Mouse (Mus musculus): ENCODE results near the gene Pnpla2. TPM values are rescaled to one million over a fixed set of nuclear protein-coding genes. Genes with fewer than 3 reads are reported as not detected.
"Not testable (repeated sequence)": the region's sequence is repeated elsewhere in the genome, so short reads cannot be mapped to it uniquely, and the experiment has no call there.

Gene Pnpla2
- polyA plus RNA-seq, 1 experiment from 2014 or later: 82.1 TPM

- peaks cover 7% of the 10 kb centered on the region; the same call in 1 of the 2 replicates for H3K4me1 ChIP-seq (replicated peaks; ENCODE audit: control insufficient read depth, insufficient read depth)
- H3K4me2 ChIP-seq (replicated peaks; ENCODE audit: low read depth): no peak overlapping the region
- H3K36me3 ChIP-seq (ENCODE audit: control insufficient read depth, insufficient read depth, low read length): no peaks in the 10 kb centered on the region
- ATAC-seq (ENCODE audit: low FRiP score, low TSS enrichment) (no peak), DNase-seq (ENCODE audit: low spot score) (no peak)
- H3K9ac ChIP-seq (ENCODE audit: low read length): no peak overlapping the region
- H3K4me3 ChIP-seq (ENCODE audit: low read depth, low read length): no peak overlapping the region
- H3K27ac ChIP-seq (replicated peaks): no peak overlapping the region
- 90% methylated on average over 9 of the region's 9 CpGs for WGBS
- H3K9me3 ChIP-seq (ENCODE audit: control insufficient read depth, low read length): no peaks in the 10 kb centered on the region
- no peaks in the 10 kb centered on the region for H3K27me3 ChIP-seq (ENCODE audit: control insufficient read depth, insufficient read depth, low read length)
- no peak for TF ChIP-seq EP300 (optimal IDR thresholded peaks at IDR 0.05)
- TF ChIP-seq CTCF (IDR thresholded peaks at IDR 0.05; ENCODE audit: low read depth): no peak
Measured at GRCm38 (mm10) chr7:141441460-141441859, 13.5 kb upstream of the Pnpla2 start.

GRCm38 (mm10) chr7:141442199-141442598, 12.8 kb upstream of the Pnpla2 start:
- H3K9me3 ChIP-seq (ENCODE audit: control insufficient read depth, low read length): no peaks in the 10 kb centered on the region
- TF ChIP-seq CTCF (IDR thresholded peaks at IDR 0.05; ENCODE audit: low read depth) (no peak), EP300 (optimal IDR thresholded peaks at IDR 0.05) (no peak)
- 91% methylated on average over 13 of the region's 13 CpGs for WGBS
- ATAC-seq (ENCODE audit: low FRiP score, low TSS enrichment) (no peak), DNase-seq (ENCODE audit: low spot score) (no peak)
- H3K4me2 ChIP-seq (replicated peaks; ENCODE audit: low read depth): no peak overlapping the region
- H3K4me1 ChIP-seq (replicated peaks; ENCODE audit: control insufficient read depth, insufficient read depth): peaks cover 4% of the 10 kb centered on the region; the same call in 1 of the 2 replicates
- no peak overlapping the region for H3K9ac ChIP-seq (ENCODE audit: low read length)
- no peaks in the 10 kb centered on the region for H3K27me3 ChIP-seq (ENCODE audit: control insufficient read depth, insufficient read depth, low read length)
- no peak overlapping the region for H3K27ac ChIP-seq (replicated peaks)
- no peaks in the 10 kb centered on the region for H3K36me3 ChIP-seq (ENCODE audit: control insufficient read depth, insufficient read depth, low read length)
- H3K4me3 ChIP-seq (ENCODE audit: low read depth, low read length): no peak overlapping the region

DNA sequence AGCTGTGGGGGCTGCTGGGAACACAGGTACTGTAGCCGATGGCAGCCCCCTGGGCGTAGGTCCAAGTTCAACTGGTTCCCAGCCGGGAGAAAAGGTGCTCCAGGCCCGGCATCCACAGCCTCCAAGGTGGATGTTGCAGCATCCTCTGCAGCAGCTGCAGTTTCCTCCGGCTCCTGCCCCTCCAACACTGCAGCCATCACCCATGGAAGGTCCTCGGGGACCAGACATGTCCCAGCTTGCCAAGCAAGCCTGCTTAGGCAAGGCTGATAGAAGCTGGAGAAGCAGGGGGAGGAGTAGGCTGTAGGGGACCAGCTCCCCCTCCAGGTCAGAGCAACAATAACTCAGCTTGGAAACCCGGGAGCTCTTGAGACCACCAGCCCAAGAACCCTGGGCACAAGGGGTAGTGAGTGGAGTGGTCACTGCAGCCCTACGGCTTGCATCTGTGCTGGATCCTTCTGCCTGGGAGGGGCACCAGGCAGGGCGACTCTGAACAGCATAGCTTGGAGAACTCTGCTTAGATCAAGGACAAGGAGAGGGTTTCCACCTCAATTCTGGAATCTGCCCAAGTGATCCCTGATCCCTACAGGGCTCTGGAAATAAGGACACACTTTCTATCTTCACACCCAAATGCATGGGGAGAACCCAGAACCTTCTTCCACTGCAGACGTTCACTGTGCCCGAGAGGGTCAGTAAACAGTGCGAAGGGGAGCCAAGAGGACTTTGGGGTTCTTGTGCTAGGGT, 11.7 kb upstream of the Pnpla2 start:
- peak overlapping the region; percentile 46 for H3K4me3 ChIP-seq (ENCODE audit: low read depth, low read length)
- peak overlapping the region; percentile 78 for H3K4me2 ChIP-seq (replicated peaks; ENCODE audit: low read depth)
- TF ChIP-seq CTCF (IDR thresholded peaks at IDR 0.05; ENCODE audit: low read depth): peak; percentile 64
- TF ChIP-seq EP300 (optimal IDR thresholded peaks at IDR 0.05): no peak
- peak overlapping the region; percentile 53 for H3K9ac ChIP-seq (ENCODE audit: low read length)
- DNase-seq (ENCODE audit: low spot score) (no peak), ATAC-seq (ENCODE audit: low FRiP score, low TSS enrichment) (no peak)
- no peaks in the 10 kb centered on the region for H3K9me3 ChIP-seq (ENCODE audit: control insufficient read depth, low read length)
- WGBS: 13% methylated on average over 12 of the region's 12 CpGs
- no peaks in the 10 kb centered on the region for H3K27me3 ChIP-seq (ENCODE audit: control insufficient read depth, insufficient read depth, low read length)
- H3K4me1 ChIP-seq (replicated peaks; ENCODE audit: control insufficient read depth, insufficient read depth): peaks cover 4% of the 10 kb centered on the region; the same call in 1 of the 2 replicates
- no peaks in the 10 kb centered on the region for H3K36me3 ChIP-seq (ENCODE audit: control insufficient read depth, insufficient read depth, low read length)
- H3K27ac ChIP-seq (replicated peaks): peak overlapping the region; percentile 61; the same call in 1 of the 2 replicates

DNA sequence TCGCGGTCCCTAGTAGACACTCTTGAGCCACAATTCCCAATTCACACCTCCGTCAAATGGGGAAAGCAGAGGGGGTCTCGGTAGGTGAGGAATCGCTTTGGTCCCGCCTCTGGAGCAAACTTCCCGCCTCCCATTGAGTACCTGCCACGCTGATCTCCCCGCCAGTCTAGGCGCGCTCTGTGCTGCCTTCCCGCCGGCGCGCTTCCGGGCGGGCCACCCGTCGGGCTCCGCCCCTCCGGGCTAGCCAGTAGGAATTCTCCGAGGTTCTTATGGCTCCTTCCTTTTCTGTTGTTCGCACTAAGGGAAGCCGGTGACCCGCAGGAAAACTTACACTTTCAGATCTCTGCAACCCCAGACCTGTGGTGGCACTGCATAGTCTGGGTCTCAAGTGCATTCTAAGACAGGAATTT, 11.2 kb upstream of the Pnpla2 start, which contains the start of gene Pidd1:
TSS of gene Pidd1 (minus strand) at position 198 of the 410 bp plus-strand sequence.
- no peaks in the 10 kb centered on the region for H3K27me3 ChIP-seq (ENCODE audit: control insufficient read depth, insufficient read depth, low read length)
- TF ChIP-seq EP300 (optimal IDR thresholded peaks at IDR 0.05) (no peak), CTCF (IDR thresholded peaks at IDR 0.05; ENCODE audit: low read depth) (no peak)
- H3K4me3 ChIP-seq (ENCODE audit: low read depth, low read length): peak within 1 kb of the TSS; percentile 46
- H3K4me2 ChIP-seq (replicated peaks; ENCODE audit: low read depth): peak within 1 kb of the TSS; percentile 78
- WGBS: under 1% methylated on average over 25 of the region's 25 CpGs
- peak within 1 kb of the TSS; percentile 53 for H3K9ac ChIP-seq (ENCODE audit: low read length)
- peak within 1 kb of the TSS; percentile 61; the same call in 1 of the 2 replicates for H3K27ac ChIP-seq (replicated peaks)
- peaks cover 4% of the 10 kb centered on the region; the same call in 1 of the 2 replicates for H3K4me1 ChIP-seq (replicated peaks; ENCODE audit: control insufficient read depth, insufficient read depth)
- peaks cover 4% of the 10 kb centered on the region; the same call in 1 of the 2 replicates for H3K36me3 ChIP-seq (ENCODE audit: control insufficient read depth, insufficient read depth, low read length)
- ATAC-seq (ENCODE audit: low FRiP score, low TSS enrichment): peak; percentile 69
- no peaks in the 10 kb centered on the region for H3K9me3 ChIP-seq (ENCODE audit: control insufficient read depth, low read length)
- peak; percentile 88 for DNase-seq (ENCODE audit: low spot score)

GRCm38 (mm10) chr7:141446374-141446773, 8.6 kb upstream of the Pnpla2 start:
- not testable (repeated sequence) for H3K4me3 ChIP-seq (ENCODE audit: low read depth, low read length); H3K36me3 ChIP-seq (ENCODE audit: control insufficient read depth, insufficient read depth, low read length); H3K27me3 ChIP-seq (ENCODE audit: control insufficient read depth, insufficient read depth, low read length); ATAC-seq (ENCODE audit: low FRiP score, low TSS enrichment); H3K9me3 ChIP-seq (ENCODE audit: control insufficient read depth, low read length); H3K9ac ChIP-seq (ENCODE audit: low read length); H3K4me1 ChIP-seq (replicated peaks; ENCODE audit: control insufficient read depth, insufficient read depth); DNase-seq (ENCODE audit: low spot score); H3K27ac ChIP-seq (replicated peaks)
- 76% methylated on average over 3 of the region's 3 CpGs for WGBS
- peak overlapping the region; percentile 70; the same call in 1 of the 2 replicates for H3K4me2 ChIP-seq (replicated peaks; ENCODE audit: low read depth)
